ENCODE assay signal across 8 mouse cellular contexts in the genomic region with DNA sequence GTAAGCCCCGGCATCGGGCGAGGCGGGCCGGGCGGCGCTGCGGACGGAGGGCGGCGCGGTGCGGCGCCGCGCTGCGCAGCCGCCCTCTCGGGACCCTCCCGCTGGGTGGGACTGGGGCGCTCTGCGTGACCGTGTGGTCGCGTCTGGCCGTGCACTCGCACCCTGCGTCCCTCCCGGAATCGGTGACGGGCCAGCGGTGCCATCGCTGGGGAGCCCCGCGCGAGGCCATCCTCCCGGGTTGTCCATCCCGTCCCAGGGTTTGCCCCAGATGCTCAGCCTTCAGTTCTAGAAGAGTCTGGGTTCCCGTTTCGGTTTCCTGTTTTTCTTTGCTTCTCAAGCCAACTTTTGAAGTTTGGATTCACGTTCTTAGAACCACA. TPM values are rescaled to one million over a fixed set of nuclear protein-coding genes. Genes with fewer than 3 reads are reported as not detected.
DNase-seq lines count a peak whose midpoint lies in the region; ATAC-seq lines count a peak whose summit lies in the region.

No protein-coding gene starts in this region.

- H3K36me3 ChIP-seq in heart, embryonic 14.5 days (ENCODE audit: control insufficient read depth, insufficient read depth, low read length): peaks cover 18% of the 10 kb centered on the region
- peaks cover 13% of the 10 kb centered on the region; the same call in 1 of the 2 replicates for H3K36me3 ChIP-seq in hindbrain, embryonic 14.5 days (replicated peaks; ENCODE audit: control insufficient read depth, insufficient read depth)

- peak overlapping the region; percentile 88 for H3K9ac ChIP-seq in heart, embryonic 14.5 days (ENCODE audit: low read length)
- H3K9ac ChIP-seq in hindbrain, embryonic 14.5 days: peak overlapping the region; percentile 96

- H3K27ac ChIP-seq in heart, embryonic 14.5 days (replicated peaks in 1 of 2; ENCODE audit: control insufficient read depth in 1 of 2, insufficient read depth in 1 of 2, low read depth in 2 of 2, low read length in 2 of 2): peak overlapping the region; percentile 74 to 87
- H3K27ac ChIP-seq in hindbrain, embryonic 14.5 days: peak overlapping the region; percentile 90

- intact Hi-C loops in heart, postnatal 36 days (cut with DNase I): loop anchor here (5.0 kb wide), 1 partner anchor 687 kb away; no protein-coding TSS in a partner anchor

- no peak for DNase-seq in heart, postnatal 36 days
- DNase-seq in c-Kit-positive CD71-positive TER-119-negative erythroid progenitor cells, embryonic 14.5 days (ENCODE audit: low read depth): peak; percentile 28
- DNase-seq in hindbrain, embryonic 14.5 days (ENCODE audit: low spot score): no peak
- DNase-seq in lung, postnatal 36 days: peak; percentile 55
- DNase-seq in telencephalon, adult 2 months (ENCODE audit: low read depth, low spot score): peak; percentile 18
- no peak for DNase-seq in testis, postnatal 10 days (ENCODE audit: low spot score)

- H3K4me1 ChIP-seq in heart, embryonic 14.5 days (ENCODE audit: control insufficient read depth in 2 of 2, insufficient read depth in 2 of 2, low read length in 2 of 2): peaks cover 0 to 21% of the 10 kb centered on the region in 2 experiments; a peak in 2 of 4 replicates
- peaks cover 15% of the 10 kb centered on the region for H3K4me1 ChIP-seq in hindbrain, embryonic 14.5 days (replicated peaks; ENCODE audit: control insufficient read depth, insufficient read depth, low read length)

- peak overlapping the region; percentile 92 to 99 for H3K4me3 ChIP-seq in heart, embryonic 14.5 days (ENCODE audit: control insufficient read depth in 1 of 2, insufficient read depth in 1 of 2, low read depth in 1 of 2, low read length in 2 of 2)
- peak overlapping the region; percentile 97 for H3K4me3 ChIP-seq in hindbrain, embryonic 14.5 days (replicated peaks; ENCODE audit: low read length)

- ATAC-seq in heart, embryonic 14.5 days (ENCODE audit: insufficient number of reproducible peaks, insufficient read depth, low FRiP score, low read depth): peak; percentile 91
- peak; percentile 59 for ATAC-seq in CD4-positive, CD25-positive, alpha-beta regulatory T cell, adult 4 months
- ATAC-seq in hindbrain, embryonic 14.5 days (ENCODE audit: low FRiP score): peak; percentile 90

- H3K4me2 ChIP-seq in heart, embryonic 14.5 days (ENCODE audit: low read length): peak overlapping the region; percentile 76
- H3K4me2 ChIP-seq in hindbrain, embryonic 14.5 days (replicated peaks): peak overlapping the region; percentile 72

- under 1% methylated on average over 37 of the region's 41 CpGs for WGBS in heart, embryonic 14.5 days
- 0% methylated on average over 37 of the region's 41 CpGs for WGBS in hindbrain, embryonic 14.5 days

- H3K27me3 ChIP-seq in heart, embryonic 14.5 days (ENCODE audit: control insufficient read depth, insufficient read depth, low read length): no peaks in the 10 kb centered on the region
- no peaks in the 10 kb centered on the region for H3K27me3 ChIP-seq in hindbrain, embryonic 14.5 days (ENCODE audit: control insufficient read depth, insufficient read depth, low read length)

- no peaks in the 10 kb centered on the region for H3K9me3 ChIP-seq in heart, embryonic 14.5 days (ENCODE audit: control insufficient read depth, low read length)
- no peaks in the 10 kb centered on the region for H3K9me3 ChIP-seq in hindbrain, embryonic 14.5 days (ENCODE audit: control insufficient read depth, low read length)

RNA-seq across cellular contexts. Expression of gene Washc4, which starts 0.5 kb away (rescaled TPM):
- polyA plus RNA-seq in heart, embryonic 14.5 days (2014; fragmentation: Nextera tagmentation; extraction: Ambion mirVana): 26.0 and 33.5 TPM in 2 replicates
- 10 to 100 TPM; 13.8 to 14.1 TPM for total RNA-seq in heart, postnatal 36 days (2021)
- 10 to 100 TPM; 21.7 to 26.4 TPM for polyA plus RNA-seq in CD4-positive, CD25-positive, alpha-beta regulatory T cell, adult 4 months (2017; shearing (Covaris generic))
- polyA plus RNA-seq in hindbrain, embryonic 14.5 days (2014; fragmentation: Nextera tagmentation; extraction: Ambion mirVana): 32.7 and 34.9 TPM in 2 replicates

RNA-seq across cellular contexts. Expression of gene Aldh1l2, which starts 10.2 kb away (rescaled TPM):
- polyA plus RNA-seq in heart, embryonic 14.5 days (2014; fragmentation: Nextera tagmentation; extraction: Ambion mirVana): 14.3 and 16.8 TPM in 2 replicates
- total RNA-seq in heart, postnatal 36 days (2021): 10 to 100 TPM; 14.1 to 14.2 TPM
- polyA plus RNA-seq in CD4-positive, CD25-positive, alpha-beta regulatory T cell, adult 4 months (2017; shearing (Covaris generic)): not detected
- polyA plus RNA-seq in hindbrain, embryonic 14.5 days (2014; fragmentation: Nextera tagmentation; extraction: Ambion mirVana): 14.3 and 16.7 TPM in 2 replicates

Comparison
In these comparisons a context has a peak if more than half of its experiments do, and no peak if none do; other contexts are left out.
1. DNase-seq: peak in c-Kit-positive CD71-positive TER-119-negative erythroid progenitor cells, embryonic 14.5 days (single experiment), lung, postnatal 36 days (single experiment) and telencephalon, adult 2 months (single experiment); none in heart, postnatal 36 days (0 of 2), hindbrain, embryonic 14.5 days (single experiment) and testis, postnatal 10 days (single experiment).
2. RNA of gene Aldh1l2, which starts 10.2 kb away (polyA plus RNA-seq): 14.3 to 16.8 TPM in heart, embryonic 14.5 days and 14.3 to 16.7 TPM in hindbrain, embryonic 14.5 days; not detected in CD4-positive, CD25-positive, alpha-beta regulatory T cell, adult 4 months; every median in the first group is over 10 times any median in the second.
3. Peak in every context shown above with its lines, with median percentiles within 50 percentile points of each other: ATAC-seq.